ENCODE assay signal across 27 mouse cellular contexts in the genomic region with DNA sequence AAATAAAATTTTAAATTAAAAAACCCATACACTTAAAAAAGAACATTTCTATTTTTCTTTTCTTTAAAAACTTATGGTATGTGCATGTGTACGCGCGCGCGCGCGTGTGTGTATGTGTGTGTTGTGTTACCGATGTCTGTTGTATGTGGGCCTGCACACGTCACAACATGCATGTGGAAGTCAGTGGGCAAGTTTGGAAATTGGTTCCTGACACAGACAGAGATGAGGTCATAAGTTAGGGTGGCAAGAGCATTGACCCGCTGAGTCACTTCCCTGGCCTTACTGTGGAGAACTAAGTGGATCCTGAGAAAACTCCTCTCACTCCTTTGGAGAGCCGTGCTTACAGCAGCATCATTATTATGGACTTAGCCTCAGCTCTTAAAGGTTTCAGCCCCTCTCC. TPM values are rescaled to one million over a fixed set of nuclear protein-coding genes. Genes with fewer than 3 reads are reported as not detected.
"Had no signal": no experiment of that assay in that cellular context is flagged by ENCODE, and none has a peak within 500 bp of the region (broad histone marks: within the 10 kb centered on the region; RNA-seq: fewer than 3 reads in every experiment).

No protein-coding gene starts in this region.

- ATAC-seq: intestine, embryonic 15.5 days; midbrain, embryonic 16.5 days had no signal

- H3K36me3 ChIP-seq: intestine, embryonic 15.5 days; kidney, embryonic 15.5 days; liver, embryonic 13.5 days; midbrain, embryonic 12.5 days; stomach, embryonic 15.5 days had no signal

- DNase-seq: kidney, adult 11 months; kidney, adult 8-10 months; kidney, postnatal 14 days; kidney, postnatal 4 days; liver, embryonic 13.5 days; lung, adult 2 months; right cerebral cortex, adult 18-20 months; right cerebral cortex, postnatal 14 days; right cerebral cortex, postnatal 4 days; thymus, postnatal 25 days had no signal

- H3K9ac ChIP-seq: intestine, embryonic 15.5 days; kidney, embryonic 15.5 days; liver, embryonic 13.5 days; midbrain, embryonic 12.5 days; stomach, embryonic 15.5 days had no signal

- H3K27me3 ChIP-seq: intestine, embryonic 15.5 days; kidney, embryonic 15.5 days; liver, embryonic 13.5 days; midbrain, embryonic 12.5 days; stomach, embryonic 15.5 days had no signal

- H3K9me3 ChIP-seq: intestine, embryonic 15.5 days; kidney, embryonic 15.5 days; liver, embryonic 13.5 days; midbrain, embryonic 12.5 days; stomach, embryonic 15.5 days had no signal

- H3K4me1 ChIP-seq: kidney, embryonic 15.5 days; liver, embryonic 13.5 days; midbrain, embryonic 12.5 days; stomach, embryonic 15.5 days had no signal

- H3K4me2 ChIP-seq: intestine, embryonic 15.5 days; kidney, embryonic 15.5 days; liver, embryonic 13.5 days; midbrain, embryonic 12.5 days; stomach, embryonic 15.5 days had no signal

- H3K27ac ChIP-seq: intestine, embryonic 15.5 days; kidney, embryonic 15.5 days; liver, embryonic 13.5 days; midbrain, embryonic 12.5 days; stomach, embryonic 15.5 days had no signal

- H3K4me3 ChIP-seq: intestine, embryonic 15.5 days; kidney, embryonic 15.5 days; liver, embryonic 13.5 days; midbrain, embryonic 12.5 days; stomach, embryonic 15.5 days had no signal

RNA-seq across cellular contexts. Expression of gene Nlrp3, which starts 12.8 kb away (rescaled TPM):
- polyA plus RNA-seq: limb, embryonic 11.5 days had no signal

RNA-seq across cellular contexts. Expression of gene Olfr222, which starts 21.9 kb away (rescaled TPM):
- total RNA-seq: layer of hippocampus, adult 18-20 months; layer of hippocampus, postnatal 25 days; left cerebral cortex, adult 18-20 months; left cerebral cortex, postnatal 36 days; liver, adult 2 months had no signal
- polyA plus RNA-seq: intestine, embryonic 15.5 days; kidney, embryonic 15.5 days; limb, embryonic 11.5 days; limb, embryonic 14.5 days; liver, adult 2 months; liver, embryonic 13.5 days; liver, embryonic 16.5 days; lung, adult 2 months; lung, embryonic 16.5 days; midbrain, embryonic 12.5 days; midbrain, embryonic 16.5 days; neural tube, embryonic 11.5 days; stomach, embryonic 15.5 days; thymus, postnatal 0 days had no signal

RNA-seq across cellular contexts. Expression of gene Olfr223, which starts 39.0 kb away (rescaled TPM):
- total RNA-seq: layer of hippocampus, adult 18-20 months; layer of hippocampus, postnatal 25 days; left cerebral cortex, adult 18-20 months; left cerebral cortex, postnatal 36 days; liver, adult 2 months had no signal
- polyA plus RNA-seq: intestine, embryonic 15.5 days; kidney, embryonic 15.5 days; limb, embryonic 11.5 days; limb, embryonic 14.5 days; liver, adult 2 months; liver, embryonic 13.5 days; liver, embryonic 16.5 days; lung, adult 2 months; lung, embryonic 16.5 days; midbrain, embryonic 12.5 days; midbrain, embryonic 16.5 days; neural tube, embryonic 11.5 days; neural tube, embryonic 14.5 days; stomach, embryonic 15.5 days; thymus, postnatal 0 days had no signal
